Mouse (Mus musculus) fat pad, adult 2 months (tissue): Measurements from ENCODE around the gene Raet1e.
"Not testable (repeated sequence)": the region's sequence is repeated elsewhere in the genome, so short reads cannot be mapped to it uniquely, and the experiment has no call there.

ENCODE experiments used
- DNase-seq: peaks from one replicate; pipeline ENCODE4 v3.0.0-alpha.2; 2011; ENCODE audit warnings: low read depth, low spot score; ENCODE audit errors: extremely low read depth

Raet1e gene

GRCm38 (mm10) chr10:22360252-22360651 is 201.9 kb downstream of the Raet1e start, which contains the start of gene Raet1d:
TSS of gene Raet1d (plus strand) at chr10:22360552.
- not testable (repeated sequence) for DNase-seq

- DNase-seq, result not testable (repeated sequence)
Observed at GRCm38 (mm10) chr10:22360957-22361356, 202.6 kb downstream of the Raet1e start.

GRCm38 (mm10) chr10:22361415-22362352 is 203.3 kb downstream of the Raet1e start:
- not testable (repeated sequence) for DNase-seq

DNA sequence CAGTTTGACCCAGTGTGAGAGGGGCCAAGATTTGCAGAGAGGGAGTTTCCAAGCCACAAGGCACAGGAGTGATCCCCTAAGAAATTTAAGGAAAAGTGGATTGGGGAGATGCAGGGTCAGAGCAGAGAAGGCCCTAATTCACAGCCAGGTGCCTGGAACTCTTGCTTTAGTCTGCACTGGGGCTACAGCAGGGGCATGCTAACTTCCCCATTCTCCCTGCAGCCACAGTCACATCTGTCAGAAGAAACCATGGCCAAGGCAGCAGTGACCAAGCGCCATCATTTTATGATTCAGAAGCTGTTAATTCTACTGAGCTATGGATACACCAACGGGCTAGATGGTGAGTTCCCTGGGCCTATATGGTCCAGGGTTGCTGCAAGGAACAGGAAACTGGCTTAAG is 204.1 kb downstream of the Raet1e start:
- not testable (repeated sequence) for DNase-seq

- not testable (repeated sequence) for DNase-seq
Observed at GRCm38 (mm10) chr10:22364915-22365314, 206.5 kb downstream of the Raet1e start.

- not testable (repeated sequence) for DNase-seq
Observed at GRCm38 (mm10) chr10:22381226-22381625, 222.9 kb downstream of the Raet1e start.

GRCm38 (mm10) chr10:22390146-22390545 is 231.8 kb downstream of the Raet1e start:
- DNase-seq, result not testable (repeated sequence)

- DNase-seq, result not testable (repeated sequence)
Observed at GRCm38 (mm10) chr10:22391616-22392015, 233.2 kb downstream of the Raet1e start.

DNA sequence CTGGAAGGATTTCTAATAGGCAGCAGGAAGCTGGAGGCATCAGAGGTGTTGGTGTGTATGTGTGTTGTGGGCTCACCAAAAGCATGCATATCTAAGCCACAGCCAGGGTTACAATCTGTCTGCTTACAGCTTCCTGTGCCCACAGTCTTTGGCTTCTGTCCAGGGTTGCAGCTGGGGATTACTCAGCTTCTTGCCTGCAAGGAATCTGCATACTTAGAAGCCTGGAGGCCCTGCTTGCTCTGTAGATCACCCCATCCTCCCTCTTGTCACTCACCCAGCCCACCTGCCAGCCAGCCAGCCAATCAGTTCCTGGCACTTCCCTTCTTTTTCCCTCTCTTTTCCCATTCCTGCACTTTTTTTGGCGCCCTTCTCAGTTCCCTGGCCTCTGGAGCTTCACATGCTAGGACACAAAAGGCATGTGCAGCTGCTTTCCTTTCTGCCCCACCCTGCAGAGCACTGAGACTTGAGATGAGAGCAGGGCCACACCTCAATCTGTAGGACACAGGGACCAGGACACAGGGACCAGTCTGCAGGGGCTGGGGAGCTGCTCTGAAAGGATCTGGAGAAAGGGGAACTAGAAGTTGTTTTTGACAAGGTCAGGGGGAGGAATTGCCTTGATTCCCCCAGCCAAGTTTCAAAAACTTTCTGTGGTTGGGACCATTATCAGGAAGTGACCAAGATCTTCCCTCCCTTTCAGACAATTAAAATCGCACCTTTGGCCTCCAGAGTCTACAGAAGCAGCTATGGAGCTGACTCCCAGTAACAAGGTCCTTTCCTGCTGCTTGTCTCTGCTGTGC is 234.9 kb downstream of the Raet1e start:
- not testable (repeated sequence) for DNase-seq

- not testable (repeated sequence) for DNase-seq
Observed at GRCm38 (mm10) chr10:22396680-22397079, 238.3 kb downstream of the Raet1e start.

- not testable (repeated sequence) for DNase-seq
Observed at GRCm38 (mm10) chr10:22402225-22402917, 244.0 kb downstream of the Raet1e start.

- not testable (repeated sequence) for DNase-seq
Observed at GRCm38 (mm10) chr10:22413702-22414494, 255.5 kb downstream of the Raet1e start.
